Mouse (Mus musculus) megakaryocyte, embryonic 14.5 days (primary cell): ENCODE data around the gene Chrd.

ENCODE experiments used
- FLI1 ChIP-seq: IDR thresholded peaks from 2 replicates; pipeline ENCODE4 v1.6.1; 2012; ENCODE audit warnings: low read length, inconsistent platforms, mixed read lengths
- GATA1 ChIP-seq: IDR thresholded peaks from 3 replicates; pipeline ENCODE4 v1.6.1; 2012; ENCODE audit warnings: mixed read lengths, low read length, inconsistent platforms, borderline replicate concordance

DNA sequence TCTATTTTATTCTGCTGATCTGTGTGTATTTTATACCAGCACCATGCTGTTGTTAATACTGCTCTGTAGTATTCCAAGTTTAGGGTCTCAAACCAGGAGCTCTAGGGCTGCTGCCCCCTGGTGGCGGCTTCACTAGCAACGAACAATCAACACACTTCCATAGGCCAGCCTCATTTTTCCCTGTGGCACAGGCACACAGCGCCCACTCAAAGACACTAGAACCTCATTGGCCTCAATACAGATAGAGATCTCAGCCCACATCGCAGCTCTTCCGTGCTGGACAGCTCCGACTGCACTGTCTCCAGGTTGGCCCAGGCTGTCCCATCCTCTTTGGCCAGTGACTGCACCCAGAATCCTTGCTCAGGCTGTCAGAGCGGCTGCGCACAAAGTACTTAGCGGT, 32.3 kb downstream of the Chrd start:
- TF ChIP-seq FLI1 = no peak
- no peak for TF ChIP-seq GATA1
